Mouse (Mus musculus): ENCODE measurements at regions not wholly inside any gene's neighbourhood (a gene's known extent, or its start where the extent isn't known, plus 50 kb on each side); places are given as distances from the start of the nearest gene placed in this dataset.
A peak's percentile ranks its signal among the peaks of the same experiment; 100 is the strongest.

- no peak for ATAC-seq (ENCODE audit: low FRiP score)
- no peak overlapping the region for H3K4me2 ChIP-seq
- H3K36me3 ChIP-seq = no peaks in the 10 kb centered on the region
- no peak overlapping the region for H3K9ac ChIP-seq (replicated peaks)
- H3K4me1 ChIP-seq = no peaks in the 10 kb centered on the region
- no peak overlapping the region for H3K27ac ChIP-seq (replicated peaks)
- no peaks in the 10 kb centered on the region for H3K9me3 ChIP-seq (replicated peaks)
- WGBS = 52% methylated on average over 3 of the region's 3 CpGs
- no peak overlapping the region for H3K4me3 ChIP-seq (replicated peaks)
- no peaks in the 10 kb centered on the region for H3K27me3 ChIP-seq (replicated peaks)
These were observed 79.6 kb upstream of the Ifne start for GRCm38 (mm10) chr4:88959621-88960020.

GRCm38 (mm10) chr4:88956605-88957004 lies 76.6 kb upstream of the Ifne start:
- no peaks in the 10 kb centered on the region for H3K4me1 ChIP-seq
- no peak for ATAC-seq (ENCODE audit: low FRiP score)
- WGBS = 68% methylated on average over 4 of the region's 4 CpGs
- no peak overlapping the region for H3K27ac ChIP-seq (replicated peaks)
- no peak overlapping the region for H3K9ac ChIP-seq (replicated peaks)
- H3K36me3 ChIP-seq = no peaks in the 10 kb centered on the region
- no peak overlapping the region for H3K4me3 ChIP-seq (replicated peaks)
- H3K27me3 ChIP-seq (replicated peaks) = no peaks in the 10 kb centered on the region
- no peak overlapping the region for H3K4me2 ChIP-seq
- H3K9me3 ChIP-seq (replicated peaks) = no peaks in the 10 kb centered on the region

- H3K27ac ChIP-seq (replicated peaks) = no peak overlapping the region
- no peaks in the 10 kb centered on the region for H3K4me1 ChIP-seq
- WGBS = 43% methylated on average over 7 of the region's 7 CpGs
- H3K27me3 ChIP-seq (replicated peaks) = no peaks in the 10 kb centered on the region
- no peak for ATAC-seq (ENCODE audit: low FRiP score)
- no peaks in the 10 kb centered on the region for H3K36me3 ChIP-seq
- no peak overlapping the region for H3K4me3 ChIP-seq (replicated peaks)
- no peak overlapping the region for H3K4me2 ChIP-seq
- no peaks in the 10 kb centered on the region for H3K9me3 ChIP-seq (replicated peaks)
- H3K9ac ChIP-seq (replicated peaks) = no peak overlapping the region
These were observed 76.2 kb upstream of the Ifne start for GRCm38 (mm10) chr4:88956151-88956550.

GRCm38 (mm10) chr4:88955571-88955970 lies 75.6 kb upstream of the Ifne start:
- no peaks in the 10 kb centered on the region for H3K4me1 ChIP-seq
- H3K27me3 ChIP-seq (replicated peaks) = no peaks in the 10 kb centered on the region
- H3K4me2 ChIP-seq = no peak overlapping the region
- H3K36me3 ChIP-seq = no peaks in the 10 kb centered on the region
- no peak overlapping the region for H3K4me3 ChIP-seq (replicated peaks)
- no peaks in the 10 kb centered on the region for H3K9me3 ChIP-seq (replicated peaks)
- H3K9ac ChIP-seq (replicated peaks) = no peak overlapping the region
- 89% methylated on average over 7 of the region's 7 CpGs for WGBS
- ATAC-seq (ENCODE audit: low FRiP score) = no peak
- no peak overlapping the region for H3K27ac ChIP-seq (replicated peaks)

- 94% methylated on average over 3 of the region's 3 CpGs for WGBS
- no peaks in the 10 kb centered on the region for H3K27me3 ChIP-seq (replicated peaks)
These were observed 74.0 kb upstream of the Ifne start for GRCm38 (mm10) chr4:88954045-88954444.

GRCm38 (mm10) chr4:88951034-88951336 lies 71.0 kb upstream of the Ifne start:
- no peak overlapping the region for H3K9ac ChIP-seq (replicated peaks)
- H3K27ac ChIP-seq (replicated peaks) = no peak overlapping the region
- H3K36me3 ChIP-seq = no peaks in the 10 kb centered on the region
- no peak overlapping the region for H3K4me3 ChIP-seq (replicated peaks)
- H3K4me1 ChIP-seq = no peaks in the 10 kb centered on the region
- no peaks in the 10 kb centered on the region for H3K9me3 ChIP-seq (replicated peaks)
- H3K27me3 ChIP-seq (replicated peaks) = no peaks in the 10 kb centered on the region
- H3K4me2 ChIP-seq = no peak overlapping the region
- ATAC-seq (ENCODE audit: low FRiP score) = no peak
- WGBS = 61% methylated on average over 1 of the region's 1 CpGs

More at GRCm38 (mm10) chr4:88954045-88954444, 74.0 kb upstream of the Ifne start:
- Histone ChIP-seq H3K4me1 (no peaks in the 10 kb centered on the region), H3K9me3 (replicated peaks) (no peaks in the 10 kb centered on the region), H3K27ac (replicated peaks) (no peak overlapping the region), H3K9ac (replicated peaks) (no peak overlapping the region), H3K4me2 (no peak overlapping the region), H3K4me3 (replicated peaks) (no peak overlapping the region), H3K36me3 (no peaks in the 10 kb centered on the region)
- ATAC-seq (ENCODE audit: low FRiP score) = no peak

- Histone ChIP-seq H3K9ac (replicated peaks) (no peak overlapping the region), H3K27ac (replicated peaks) (no peak overlapping the region), H3K4me2 (no peak overlapping the region), H3K4me3 (replicated peaks) (no peak overlapping the region), H3K9me3 (replicated peaks) (no peaks in the 10 kb centered on the region), H3K27me3 (replicated peaks) (no peaks in the 10 kb centered on the region), H3K4me1 (no peaks in the 10 kb centered on the region), H3K36me3 (no peaks in the 10 kb centered on the region)
- no peak for ATAC-seq (ENCODE audit: low FRiP score)
- 50% methylated on average over 12 of the region's 12 CpGs for WGBS
These were observed 70.4 kb upstream of the Ifne start for GRCm38 (mm10) chr4:88950181-88951033.

- Histone ChIP-seq H3K36me3 (no peaks in the 10 kb centered on the region), H3K27me3 (replicated peaks) (no peaks in the 10 kb centered on the region), H3K9ac (replicated peaks) (no peak overlapping the region), H3K9me3 (replicated peaks) (no peaks in the 10 kb centered on the region), H3K4me3 (replicated peaks) (no peak overlapping the region), H3K27ac (replicated peaks) (no peak overlapping the region), H3K4me1 (no peaks in the 10 kb centered on the region), H3K4me2 (no peak overlapping the region)
- ATAC-seq (ENCODE audit: low FRiP score) = no peak
- WGBS = 78% methylated on average over 4 of the region's 4 CpGs
These were observed 68.2 kb upstream of the Ifne start for GRCm38 (mm10) chr4:88948027-88948859.

GRCm38 (mm10) chr4:88941955-88942354 lies 62.0 kb upstream of the Ifne start:
- H3K36me3 ChIP-seq = no peaks in the 10 kb centered on the region
- H3K4me2 ChIP-seq = no peak overlapping the region
- H3K9me3 ChIP-seq (replicated peaks) = no peaks in the 10 kb centered on the region
- peaks cover 11% of the 10 kb centered on the region; the same call in 1 of the 2 replicates for H3K4me1 ChIP-seq
- 81% methylated on average over 4 of the region's 4 CpGs for WGBS
- no peak overlapping the region for H3K4me3 ChIP-seq (replicated peaks)
- no peak for ATAC-seq (ENCODE audit: low FRiP score)
- H3K27me3 ChIP-seq (replicated peaks) = peaks cover 7% of the 10 kb centered on the region
- H3K27ac ChIP-seq (replicated peaks) = no peak overlapping the region
- H3K9ac ChIP-seq (replicated peaks) = no peak overlapping the region

- no peak overlapping the region for H3K4me2 ChIP-seq
- H3K27me3 ChIP-seq (replicated peaks) = peaks cover 12% of the 10 kb centered on the region
- H3K27ac ChIP-seq (replicated peaks) = no peak overlapping the region
- H3K9me3 ChIP-seq (replicated peaks) = no peaks in the 10 kb centered on the region
- WGBS = 92% methylated on average over 2 of the region's 2 CpGs
- no peak overlapping the region for H3K4me3 ChIP-seq (replicated peaks)
- H3K9ac ChIP-seq (replicated peaks) = no peak overlapping the region
- no peaks in the 10 kb centered on the region for H3K36me3 ChIP-seq
- ATAC-seq (ENCODE audit: low FRiP score) = no peak
- peaks cover 11% of the 10 kb centered on the region; the same call in 1 of the 2 replicates for H3K4me1 ChIP-seq
These were observed 60.7 kb upstream of the Ifne start for GRCm38 (mm10) chr4:88940670-88941069.

- WGBS = 47% methylated on average over 4 of the region's 4 CpGs
- Histone ChIP-seq H3K27ac (replicated peaks) (no peak overlapping the region), H3K4me3 (replicated peaks) (no peak overlapping the region)
These were observed 59.4 kb upstream of the Ifne start for GRCm38 (mm10) chr4:88939397-88939796.

GRCm38 (mm10) chr4:88938712-88939032 lies 58.7 kb upstream of the Ifne start:
- H3K4me3 ChIP-seq (replicated peaks) = peak overlapping the region; percentile 64
- H3K9ac ChIP-seq (replicated peaks) = peak overlapping the region; percentile 73
- H3K27ac ChIP-seq (replicated peaks) = peak overlapping the region; percentile 87
- peaks cover 11% of the 10 kb centered on the region; the same call in 1 of the 2 replicates for H3K4me1 ChIP-seq
- H3K27me3 ChIP-seq (replicated peaks) = peaks cover 18% of the 10 kb centered on the region
- ATAC-seq (ENCODE audit: low FRiP score) = peak; percentile 82
- H3K9me3 ChIP-seq (replicated peaks) = no peaks in the 10 kb centered on the region
- WGBS = 5% methylated on average over 11 of the region's 11 CpGs
- no peaks in the 10 kb centered on the region for H3K36me3 ChIP-seq
- peak overlapping the region; percentile 80 for H3K4me2 ChIP-seq

More at GRCm38 (mm10) chr4:88939397-88939796, 59.4 kb upstream of the Ifne start:
- H3K4me1 ChIP-seq = peaks cover 11% of the 10 kb centered on the region; the same call in 1 of the 2 replicates
- no peak overlapping the region for H3K9ac ChIP-seq (replicated peaks)
- no peak for ATAC-seq (ENCODE audit: low FRiP score)
- H3K36me3 ChIP-seq = no peaks in the 10 kb centered on the region
- no peaks in the 10 kb centered on the region for H3K9me3 ChIP-seq (replicated peaks)
- H3K27me3 ChIP-seq (replicated peaks) = peaks cover 18% of the 10 kb centered on the region
- peak overlapping the region; percentile 80; the same call in 1 of the 2 replicates for H3K4me2 ChIP-seq
